Mouse (Mus musculus) kidney, embryonic 14.5 days (tissue): ENCODE data around the gene Spata45. TPM values are rescaled to one million over a fixed set of nuclear protein-coding genes. Genes with fewer than 3 reads are reported as not detected.

ENCODE experiments used
- ATAC-seq: fragments of 200-750 bp; cut with Nextera tagmentation; 2 replicates; pipeline ENCODE4 v1.8.0; 2017; ENCODE audit warnings: moderate number of reproducible peaks, mild to moderate bottlenecking, moderate TSS enrichment, moderate library complexity; ENCODE audit not compliant: low FRiP score, low TSS enrichment
- H3K27ac ChIP-seq: fragments of 300-500 bp; sonication (generic); 2 replicates; pipeline ENCODE4 v1.5.1; 2014; ENCODE audit warnings: low read depth, mild to moderate bottlenecking, low read length, moderate library complexity, mixed read lengths
- H3K27me3 ChIP-seq: fragments of 300-500 bp; sonication (generic); 2 replicates; pipeline ENCODE4 v1.6.1; 2014; ENCODE audit warnings: mild to moderate bottlenecking, low read length; ENCODE audit not compliant: control insufficient read depth, insufficient read depth
- H3K36me3 ChIP-seq: fragments of 300-500 bp; sonication (generic); 2 replicates; pipeline ENCODE4 v1.6.1; 2014; ENCODE audit warnings: low read length, mixed read lengths; ENCODE audit not compliant: control insufficient read depth, insufficient read depth
- H3K4me1 ChIP-seq: fragments of 300-500 bp; sonication (generic); 2 replicates; pipeline ENCODE4 v1.6.1; 2014; ENCODE audit warnings: low read length, mixed read lengths; ENCODE audit not compliant: control insufficient read depth, insufficient read depth
- H3K4me2 ChIP-seq: fragments of 300-500 bp; sonication (generic); replicated peaks from 2 replicates; pipeline ENCODE4 v1.6.1; 2014; ENCODE audit warnings: low read depth, mild to moderate bottlenecking, low read length
- H3K4me3 ChIP-seq: fragments of 300-500 bp; sonication (generic); 2 replicates; pipeline ENCODE4 v1.5.1; 2014; ENCODE audit warnings: mild to moderate bottlenecking, low read length
- H3K9ac ChIP-seq: fragments of 300-500 bp; sonication (generic); 2 replicates; pipeline ENCODE4 v1.6.1; 2014; ENCODE audit warnings: low read depth, mild to moderate bottlenecking, low read length, moderate library complexity
- H3K9me3 ChIP-seq: fragments of 300-500 bp; sonication (generic); 2 replicates; pipeline ENCODE4 v1.6.1; 2016; ENCODE audit warnings: low read length; ENCODE audit not compliant: control insufficient read depth
- WGBS: fragments of 180-500 bp; shearing (Covaris S2); extraction: QIAGEN DNeasy Blood & Tissue Kit; methylation state at CpG from one replicate; pipeline ENCODE4 v1.1.7; 2014; 5-methylcytosine and 5-hydroxymethylcytosine counted together
- polyA plus RNA-seq: library from polyadenylated mRNA; unstranded; fragments of >200 nt; fragmentation: Nextera tagmentation; extraction: Ambion mirVana; gene quantifications from 2 replicates; pipeline ENCODE4 v1.2.1, GENCODE M21; 2014

Gene Spata45
- polyA plus RNA-seq, 1 experiment from 2014 or later: not detected

GRCm38 (mm10) chr1:191086304-191086878 is 50.0 kb downstream of the Spata45 start:
- Histone ChIP-seq H3K4me3 (no peak overlapping the region), H3K4me2 (no peak overlapping the region), H3K9me3 (no peaks in the 10 kb centered on the region), H3K36me3 (peaks cover 27% of the 10 kb centered on the region), H3K27ac (no peak overlapping the region), H3K4me1 (no peaks in the 10 kb centered on the region), H3K27me3 (no peaks in the 10 kb centered on the region), H3K9ac (no peak overlapping the region)
- no peak for ATAC-seq
- 86% methylated on average over 7 of the region's 7 CpGs for WGBS

- H3K27ac ChIP-seq: no peak overlapping the region
- no peaks in the 10 kb centered on the region for H3K4me1 ChIP-seq
- no peak overlapping the region for H3K4me2 ChIP-seq
- 84% methylated on average over 8 of the region's 8 CpGs for WGBS
- H3K9me3 ChIP-seq: no peaks in the 10 kb centered on the region
- no peaks in the 10 kb centered on the region for H3K27me3 ChIP-seq
- H3K9ac ChIP-seq: no peak overlapping the region
- no peak overlapping the region for H3K4me3 ChIP-seq
- H3K36me3 ChIP-seq: peaks cover 21% of the 10 kb centered on the region
- ATAC-seq: no peak
These were observed 50.5 kb downstream of the Spata45 start for GRCm38 (mm10) chr1:191086960-191087359.

GRCm38 (mm10) chr1:191087955-191088354 is 51.5 kb downstream of the Spata45 start:
- Histone ChIP-seq H3K9me3 (no peaks in the 10 kb centered on the region), H3K9ac (no peak overlapping the region), H3K4me3 (no peak overlapping the region), H3K27ac (no peak overlapping the region), H3K4me2 (no peak overlapping the region), H3K36me3 (peaks cover 13% of the 10 kb centered on the region), H3K4me1 (no peaks in the 10 kb centered on the region), H3K27me3 (no peaks in the 10 kb centered on the region)
- ATAC-seq: no peak
- 84% methylated on average over 5 of the region's 5 CpGs for WGBS

GRCm38 (mm10) chr1:191089355-191089754 is 52.9 kb downstream of the Spata45 start:
- H3K4me1 ChIP-seq: 0 out of 2 replicates have a peak, but pooled peaks cover 5% of the 10 kb centered on the region
- no peak overlapping the region for H3K4me3 ChIP-seq
- H3K36me3 ChIP-seq: no peaks in the 10 kb centered on the region
- H3K27me3 ChIP-seq: no peaks in the 10 kb centered on the region
- ATAC-seq: no peak
- H3K9me3 ChIP-seq: no peaks in the 10 kb centered on the region
- no peak overlapping the region for H3K9ac ChIP-seq
- H3K27ac ChIP-seq: no peak overlapping the region
- WGBS: 81% methylated on average over 6 of the region's 6 CpGs
- H3K4me2 ChIP-seq: no peak overlapping the region

- peaks cover 7% of the 10 kb centered on the region; the same call in 1 of the 2 replicates for H3K4me1 ChIP-seq
- H3K9me3 ChIP-seq: no peaks in the 10 kb centered on the region
- H3K4me2 ChIP-seq: no peak overlapping the region
- ATAC-seq: no peak
- no peaks in the 10 kb centered on the region for H3K36me3 ChIP-seq
- H3K4me3 ChIP-seq: no peak overlapping the region
- WGBS: 51% methylated on average over 8 of the region's 8 CpGs
- no peaks in the 10 kb centered on the region for H3K27me3 ChIP-seq
- no peak overlapping the region for H3K27ac ChIP-seq
- no peak overlapping the region for H3K9ac ChIP-seq
These were observed 55.6 kb downstream of the Spata45 start for GRCm38 (mm10) chr1:191092050-191092449.

Other genes with a start within 250 kb of the Spata45 start
- gene Rps6kc1, start 124.9 kb upstream of the Spata45 start, polyA plus RNA-seq: 6.7 and 13.6 TPM in 2 replicates
- 36.6 and 51.1 TPM in 2 replicates for gene Angel2, start 111.5 kb upstream of the Spata45 start, polyA plus RNA-seq
- 20.3 and 41.4 TPM in 2 replicates for gene Vash2, start 57.3 kb upstream of the Spata45 start, polyA plus RNA-seq
- 6.8 and 8.5 TPM in 2 replicates for gene Flvcr1, start 10.5 kb upstream of the Spata45 start, polyA plus RNA-seq
- 12.6 and 13.2 TPM in 2 replicates for gene Tatdn3, start 26.3 kb downstream of the Spata45 start, polyA plus RNA-seq
- gene Nsl1, start 26.4 kb downstream of the Spata45 start, polyA plus RNA-seq: 10.4 and 23.3 TPM in 2 replicates
- gene Batf3, start 61.2 kb downstream of the Spata45 start, polyA plus RNA-seq: 12.4 and 18.0 TPM in 2 replicates
- not detected in 2 replicates for gene Fam71a, start 128.2 kb downstream of the Spata45 start, polyA plus RNA-seq
- gene Atf3, start 181.4 kb downstream of the Spata45 start, polyA plus RNA-seq: 2.1 and 2.3 TPM in 2 replicates